In the genomic region with DNA sequence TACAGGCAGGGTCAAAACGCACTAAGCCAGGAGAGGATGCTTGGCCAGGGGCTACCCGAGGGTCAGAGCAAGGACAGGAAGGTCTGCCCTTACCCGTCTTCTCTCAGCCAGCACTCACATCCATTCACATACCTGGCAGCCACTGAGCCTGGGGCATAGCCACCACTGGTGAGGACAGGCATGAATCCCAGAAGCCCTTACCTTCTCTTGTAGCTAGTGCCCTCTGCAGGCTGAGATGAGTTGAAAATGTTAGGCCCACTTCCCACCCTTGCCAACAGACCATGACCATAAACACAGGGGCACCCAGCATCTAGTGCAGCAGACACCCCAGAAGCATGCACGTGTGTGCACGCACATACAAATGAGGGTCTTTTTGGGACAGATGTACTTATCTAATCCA, we compare ENCODE assay signal across 9 mouse cellular contexts. TPM values are rescaled to one million over a fixed set of nuclear protein-coding genes. Genes with fewer than 3 reads are reported as not detected.
DNase-seq lines count a peak whose midpoint lies in the region; ATAC-seq and TF ChIP-seq lines count a peak whose summit lies in the region.
"Had no signal": no experiment of that assay in that cellular context is flagged by ENCODE, and none has a peak within 500 bp of the region (broad histone marks: within the 10 kb centered on the region; RNA-seq: fewer than 3 reads in every experiment).

No protein-coding gene starts in this region.

- no peaks in the 10 kb centered on the region for H3K9me3 ChIP-seq in heart, postnatal 0 days (replicated peaks; ENCODE audit: control insufficient read depth, low read length)
- no peaks in the 10 kb centered on the region for H3K9me3 ChIP-seq in hindbrain, embryonic 10.5 days
- H3K9me3 ChIP-seq: lung, embryonic 15.5 days had no signal

- no peaks in the 10 kb centered on the region for H3K36me3 ChIP-seq in heart, postnatal 0 days (replicated peaks; ENCODE audit: control insufficient read depth, insufficient read depth, low read length)
- no peaks in the 10 kb centered on the region for H3K36me3 ChIP-seq in hindbrain, embryonic 10.5 days
- H3K36me3 ChIP-seq: lung, embryonic 15.5 days had no signal

- H3K4me2 ChIP-seq in heart, postnatal 0 days (ENCODE audit: low read depth, low read length) = no peak overlapping the region
- H3K4me2 ChIP-seq: lung, embryonic 15.5 days had no signal

- TF ChIP-seq EP300 in heart, postnatal 0 days (IDR thresholded peaks at IDR 0.05; ENCODE audit: low read depth) = no peak

- peak; percentile 38 for TF ChIP-seq CTCF in heart, postnatal 0 days (IDR thresholded peaks at IDR 0.05; ENCODE audit: low read depth)

- H3K27me3 ChIP-seq in heart, postnatal 0 days (ENCODE audit: control insufficient read depth, insufficient read depth, low read length) = no peaks in the 10 kb centered on the region
- no peaks in the 10 kb centered on the region for H3K27me3 ChIP-seq in hindbrain, embryonic 10.5 days (ENCODE audit: insufficient read depth, poor library complexity, severe bottlenecking)
- H3K27me3 ChIP-seq: lung, embryonic 15.5 days had no signal

- ATAC-seq in heart, postnatal 0 days (ENCODE audit: insufficient read depth, low read depth) = no peak
- peak; percentile 71 to 75 for ATAC-seq in hematopoietic stem cell, adult 5-6 weeks (replicated peaks in 1 of 2; ENCODE audit: insufficient read depth in 1 of 2, low FRiP score in 2 of 2, low TSS enrichment in 1 of 2, low read depth in 1 of 2, poor library complexity in 2 of 2, severe bottlenecking in 2 of 2)

- H3K27ac ChIP-seq in heart, postnatal 0 days (ENCODE audit: low read depth) = no peak overlapping the region
- H3K27ac ChIP-seq in hindbrain, embryonic 10.5 days = no peak overlapping the region
- H3K27ac ChIP-seq: lung, embryonic 15.5 days had no signal

- no peak overlapping the region for H3K9ac ChIP-seq in heart, postnatal 0 days (replicated peaks; ENCODE audit: low read depth, low read length)
- H3K9ac ChIP-seq: lung, embryonic 15.5 days had no signal

- no peak overlapping the region for H3K4me3 ChIP-seq in heart, postnatal 0 days (ENCODE audit: low read depth, low read length)
- no peak overlapping the region for H3K4me3 ChIP-seq in hindbrain, embryonic 10.5 days
- H3K4me3 ChIP-seq: lung, embryonic 15.5 days had no signal

- 51% methylated on average over 5 of the region's 5 CpGs for WGBS in heart, postnatal 0 days
- 55% methylated on average over 5 of the region's 5 CpGs for WGBS in hindbrain, embryonic 10.5 days

- DNase-seq in heart, postnatal 0 days (ENCODE audit: low spot score) = no peak
- DNase-seq in heart, postnatal 4 days = no peak
- DNase-seq in 416B (ENCODE audit: low read depth) = peak; percentile 38
- peak; percentile 87 for DNase-seq in cerebellum, adult 11-12 months
- DNase-seq in right cerebral cortex, adult 18-20 months = peak; percentile 42
- no peak for DNase-seq in adrenal gland, adult (ENCODE audit: inconsistent age in 2 of 2, low spot score in 1 of 2)
- DNase-seq in hindbrain, embryonic 10.5 days (ENCODE audit: low spot score) = no peak

- H3K4me1 ChIP-seq in heart, postnatal 0 days (ENCODE audit: control insufficient read depth, insufficient read depth) = no peaks in the 10 kb centered on the region
- 0 out of 2 replicates have a peak, but pooled peaks cover 4% of the 10 kb centered on the region for H3K4me1 ChIP-seq in hindbrain, embryonic 10.5 days (replicated peaks)
- H3K4me1 ChIP-seq: lung, embryonic 15.5 days had no signal

RNA-seq across cellular contexts. Expression of a gene that starts 9.8 kb away (rescaled TPM):
- total RNA-seq in heart, postnatal 0 days (2014; rRNA removed; ENCODE audit: low replicate concordance) = 0.04 and 6.0 TPM in 2 replicates
- polyA plus RNA-seq in heart, postnatal 0 days (2015; fragmentation: Nextera tagmentation; extraction: Ambion mirVana) = 0.03 and 0.08 TPM in 2 replicates
- total RNA-seq in heart, postnatal 4 days (2021) = under 1 TPM in 1 of 2 experiments, not detected in 1; 0.07 TPM
- 0.31 and 1.1 TPM in 2 replicates for total RNA-seq in hematopoietic stem cell, adult 5-6 weeks (2017)
- polyA plus RNA-seq in hindbrain, embryonic 10.5 days (2016; fragmentation: Nextera tagmentation; extraction: Ambion mirVana) = 0.65 and 0.85 TPM in 2 replicates

RNA-seq across cellular contexts. Expression of a gene that starts 29.2 kb away (rescaled TPM):
- 3.5 and 7.9 TPM in 2 replicates for total RNA-seq in heart, postnatal 0 days (2014; rRNA removed; ENCODE audit: low replicate concordance)
- polyA plus RNA-seq in heart, postnatal 0 days (2015; fragmentation: Nextera tagmentation; extraction: Ambion mirVana) = 0.20 and 0.40 TPM in 2 replicates
- total RNA-seq in heart, postnatal 4 days (2021) = 1 to 10 TPM; 1.3 TPM
- total RNA-seq in hematopoietic stem cell, adult 5-6 weeks (2017) = 4.0 and 4.5 TPM in 2 replicates
- 2.2 TPM in 2 replicates for polyA plus RNA-seq in hindbrain, embryonic 10.5 days (2016; fragmentation: Nextera tagmentation; extraction: Ambion mirVana)

RNA-seq across cellular contexts. Expression of a gene that starts 35.8 kb away (rescaled TPM):
- 0.69 and 3.6 TPM in 2 replicates for total RNA-seq in heart, postnatal 0 days (2014; rRNA removed; ENCODE audit: low replicate concordance)
- 1.4 and 1.6 TPM in 2 replicates for polyA plus RNA-seq in heart, postnatal 0 days (2015; fragmentation: Nextera tagmentation; extraction: Ambion mirVana)
- 1 to 10 TPM; 1.0 to 1.1 TPM for total RNA-seq in heart, postnatal 4 days (2021)
- 3.6 and 3.9 TPM in 2 replicates for total RNA-seq in hematopoietic stem cell, adult 5-6 weeks (2017)
- polyA plus RNA-seq in hindbrain, embryonic 10.5 days (2016; fragmentation: Nextera tagmentation; extraction: Ambion mirVana) = 8.0 and 8.3 TPM in 2 replicates

RNA-seq across cellular contexts. Expression of a gene that starts 35.9 kb away (rescaled TPM):
- 48.8 and 109 TPM in 2 replicates for total RNA-seq in heart, postnatal 0 days (2014; rRNA removed; ENCODE audit: low replicate concordance)
- polyA plus RNA-seq in heart, postnatal 0 days (2015; fragmentation: Nextera tagmentation; extraction: Ambion mirVana) = 150 and 156 TPM in 2 replicates
- 100 to 1,000 TPM; 128 to 134 TPM for total RNA-seq in heart, postnatal 4 days (2021)
- 103 and 107 TPM in 2 replicates for total RNA-seq in hematopoietic stem cell, adult 5-6 weeks (2017)
- 158 and 163 TPM in 2 replicates for polyA plus RNA-seq in hindbrain, embryonic 10.5 days (2016; fragmentation: Nextera tagmentation; extraction: Ambion mirVana)

Comparison
In these comparisons a context has a peak if more than half of its experiments do, and no peak if none do; other contexts are left out.
1. DNase-seq: peak in 416B (single experiment), cerebellum, adult 11-12 months (single experiment) and right cerebral cortex, adult 18-20 months (single experiment); none in heart, postnatal 0 days (single experiment), heart, postnatal 4 days (single experiment), adrenal gland, adult (0 of 2) and hindbrain, embryonic 10.5 days (single experiment).